Mouse (Mus musculus) ovary, postnatal 14 days (tissue): ENCODE data around the gene Gm15517.

Experiments used
- DNase-seq: peaks from one replicate; pipeline ENCODE4 v3.0.0; 2022; ENCODE audit warnings: low spot score

Gene Gm15517

DNA sequence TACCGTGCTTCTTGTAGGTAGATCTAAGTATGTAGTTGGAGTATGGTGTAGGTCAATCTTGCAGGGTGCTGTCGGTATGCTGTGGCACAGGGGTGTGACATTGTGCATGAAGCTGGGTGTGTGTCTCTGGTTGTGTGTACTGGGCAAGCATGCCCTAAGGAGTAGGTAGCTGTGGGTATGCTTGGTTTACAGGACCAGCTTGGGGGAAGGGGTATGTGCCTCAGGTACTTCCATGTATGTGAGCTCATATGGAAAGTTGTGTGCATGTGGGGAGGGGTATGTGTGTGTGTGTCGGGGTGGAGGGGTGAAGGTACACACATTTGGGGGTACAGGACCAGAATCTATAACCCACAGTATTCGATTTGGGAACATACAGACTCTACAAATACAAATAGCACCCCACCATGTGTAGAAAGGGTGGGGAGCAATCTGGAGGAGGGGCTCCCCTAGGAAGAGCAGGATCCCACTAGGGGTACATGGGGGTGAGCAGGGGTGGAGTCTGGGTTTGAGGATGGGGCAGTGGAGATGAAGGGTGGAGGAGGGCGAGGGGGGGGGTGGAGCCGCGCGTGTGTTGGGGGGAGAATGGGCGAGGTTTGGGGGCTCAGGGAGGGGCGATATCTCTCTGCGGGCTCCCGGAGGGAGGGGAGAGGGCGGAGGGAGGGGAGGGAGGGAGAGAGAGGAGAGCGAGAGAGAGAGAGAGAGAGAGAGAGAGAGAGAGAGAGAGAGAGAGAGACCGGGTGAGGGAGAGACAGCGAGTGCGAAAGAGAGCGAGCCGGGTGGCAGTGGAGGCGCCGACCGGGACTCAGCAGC, 48.4 kb downstream of the Gm15517 start, which contains the start of gene Shank1:
TSS of gene Shank1 (plus strand) at position 779 of the 810 bp plus-strand sequence.
- no peak for DNase-seq

DNA sequence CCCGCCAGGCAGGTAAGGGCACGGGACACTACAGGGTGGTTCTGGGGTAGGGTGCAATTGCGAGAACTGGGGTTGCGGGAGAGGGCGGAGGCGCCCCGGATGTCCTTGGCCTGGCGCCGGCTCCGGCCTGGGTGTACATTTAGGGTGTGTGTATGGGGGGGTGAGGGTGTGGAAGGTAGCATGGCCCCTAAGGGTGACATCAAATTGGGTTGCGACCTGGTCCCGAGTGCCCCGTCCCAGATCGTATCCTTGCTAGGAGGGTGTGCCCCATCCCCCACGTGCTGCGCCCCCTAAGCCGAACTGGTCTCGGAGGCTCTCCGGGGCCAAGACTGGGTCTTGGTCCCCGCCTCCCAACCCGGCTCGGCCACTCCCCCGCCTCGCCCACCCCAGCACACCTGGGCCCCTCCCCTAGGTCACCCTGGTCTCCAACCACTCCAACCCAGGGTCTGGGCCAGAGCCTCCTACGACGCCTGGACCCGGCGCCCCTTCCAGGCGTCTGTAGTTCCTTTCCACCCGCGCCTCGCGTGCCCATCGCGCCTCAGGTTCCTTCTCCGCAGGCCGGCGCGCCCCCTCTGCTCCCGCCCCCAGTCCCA, 49.1 kb downstream of the Gm15517 start:
- no peak for DNase-seq

DNA sequence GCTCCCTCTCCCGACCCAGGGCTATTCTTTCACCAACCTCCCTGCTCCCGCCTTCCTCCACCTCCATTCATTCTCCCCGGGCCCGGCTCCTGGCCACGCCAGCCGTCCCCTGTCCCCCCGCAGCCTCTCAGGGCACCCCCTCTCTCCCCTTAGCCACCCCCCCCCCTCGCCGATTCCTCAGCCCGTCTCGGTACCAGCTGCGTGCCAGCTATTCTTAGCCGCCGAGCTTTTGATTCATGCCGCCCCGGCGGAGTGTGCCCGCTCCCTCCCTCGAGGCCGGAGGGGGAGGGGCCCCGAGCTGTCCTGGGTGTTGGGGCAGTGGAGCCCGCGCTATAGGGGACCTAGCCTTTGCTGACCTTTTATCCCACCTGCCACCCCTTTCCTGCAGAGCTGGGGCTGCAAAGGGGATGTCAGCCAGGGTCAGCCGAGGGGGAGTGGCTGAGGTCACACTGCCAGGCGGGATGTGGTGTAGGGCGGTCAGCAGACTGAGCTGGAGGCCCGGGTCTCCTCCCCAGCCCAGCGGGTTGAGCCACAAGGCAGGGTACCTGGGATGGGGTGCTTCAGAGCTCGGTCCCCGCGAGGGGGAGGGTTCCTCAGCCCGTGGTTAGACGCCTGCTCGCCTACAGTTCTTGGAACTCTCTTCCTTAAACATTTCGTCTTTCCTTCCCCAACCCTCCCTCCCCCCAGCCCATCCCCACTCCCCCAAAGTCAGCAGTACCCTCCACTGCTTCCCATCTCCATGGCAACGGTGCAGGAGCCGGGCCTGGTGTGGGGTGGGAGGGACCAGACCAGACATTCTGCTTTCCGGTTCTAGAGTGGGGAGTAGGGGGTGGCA, 49.8 kb downstream of the Gm15517 start:
- DNase-seq: no peak
